Mouse (Mus musculus): ENCODE measurements around the gene Limk1.
A peak's percentile ranks its signal among the peaks of the same experiment; 100 is the strongest.
"Not testable (repeated sequence)": the region's sequence is repeated elsewhere in the genome, so short reads cannot be mapped to it uniquely, and the experiment has no call there.

The Limk1 gene

DNA sequence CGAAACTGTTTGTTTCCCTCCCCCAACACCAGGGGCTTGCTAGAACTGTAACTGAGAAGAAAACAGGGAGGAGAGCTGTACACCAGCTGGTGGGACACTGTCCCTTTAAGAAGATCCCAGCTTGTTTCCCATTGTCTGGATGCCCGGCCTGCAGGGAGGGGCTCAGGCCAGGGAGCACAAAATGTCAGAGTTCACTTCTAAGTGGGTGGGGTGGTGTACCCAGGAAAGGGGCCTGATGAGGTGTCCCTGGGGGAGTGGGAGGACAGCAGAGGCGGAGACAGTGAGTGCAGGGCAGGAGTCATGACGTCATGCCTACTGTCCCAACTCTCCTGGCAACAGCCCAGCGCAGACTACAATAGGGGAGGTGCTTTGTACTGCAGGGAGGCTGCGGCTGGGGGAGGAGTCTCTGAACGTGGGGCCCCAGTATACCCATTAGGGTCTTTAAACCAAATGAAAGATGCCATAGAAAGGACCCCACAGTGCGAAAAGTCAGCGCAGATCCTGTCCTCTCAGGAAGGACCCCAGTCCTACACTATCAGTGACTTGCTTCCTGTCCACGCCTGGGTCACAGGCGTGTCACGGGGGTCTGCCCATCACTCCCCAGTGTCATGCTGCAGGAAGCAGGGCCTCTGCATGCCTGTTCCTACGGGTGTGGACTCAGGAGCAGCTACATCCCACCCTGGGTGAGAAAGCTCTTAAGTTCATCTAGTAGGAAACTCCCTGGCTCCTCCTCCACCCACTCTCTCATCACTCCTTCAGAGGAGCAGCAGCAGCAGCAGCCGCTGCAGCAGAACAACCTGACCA is 12.2 kb downstream of the Limk1 start:
- peak; percentile 88 for DNase-seq

- DNase-seq: no peak
Observed at GRCm38 (mm10) chr5:134674977-134675376, 13.4 kb downstream of the Limk1 start.

DNA sequence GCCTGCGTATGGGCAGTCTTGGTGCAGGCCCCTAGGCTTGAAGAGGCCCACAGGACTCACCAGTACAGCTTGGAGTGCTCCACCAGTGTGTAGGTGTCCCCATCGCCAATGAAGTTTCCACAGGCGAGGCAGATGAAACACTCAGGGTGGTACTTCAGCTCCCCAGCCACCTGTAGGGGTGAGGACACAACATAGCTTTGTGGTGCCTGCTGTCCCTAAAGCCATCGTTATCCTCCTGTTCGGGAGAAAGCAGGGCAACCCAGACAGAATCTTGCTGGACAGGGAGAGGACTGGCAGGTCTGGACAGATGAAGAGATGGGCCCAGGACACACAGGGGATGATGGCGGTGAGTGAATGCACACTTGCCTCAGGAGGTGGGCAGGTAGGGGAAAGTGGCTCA is 15.8 kb downstream of the Limk1 start:
- DNase-seq: no peak

- DNase-seq: no peak
Observed at GRCm38 (mm10) chr5:134672198-134672516, 16.2 kb downstream of the Limk1 start.

GRCm38 (mm10) chr5:134671335-134672197 is 16.8 kb downstream of the Limk1 start:
- DNase-seq: peak; percentile 14

DNA sequence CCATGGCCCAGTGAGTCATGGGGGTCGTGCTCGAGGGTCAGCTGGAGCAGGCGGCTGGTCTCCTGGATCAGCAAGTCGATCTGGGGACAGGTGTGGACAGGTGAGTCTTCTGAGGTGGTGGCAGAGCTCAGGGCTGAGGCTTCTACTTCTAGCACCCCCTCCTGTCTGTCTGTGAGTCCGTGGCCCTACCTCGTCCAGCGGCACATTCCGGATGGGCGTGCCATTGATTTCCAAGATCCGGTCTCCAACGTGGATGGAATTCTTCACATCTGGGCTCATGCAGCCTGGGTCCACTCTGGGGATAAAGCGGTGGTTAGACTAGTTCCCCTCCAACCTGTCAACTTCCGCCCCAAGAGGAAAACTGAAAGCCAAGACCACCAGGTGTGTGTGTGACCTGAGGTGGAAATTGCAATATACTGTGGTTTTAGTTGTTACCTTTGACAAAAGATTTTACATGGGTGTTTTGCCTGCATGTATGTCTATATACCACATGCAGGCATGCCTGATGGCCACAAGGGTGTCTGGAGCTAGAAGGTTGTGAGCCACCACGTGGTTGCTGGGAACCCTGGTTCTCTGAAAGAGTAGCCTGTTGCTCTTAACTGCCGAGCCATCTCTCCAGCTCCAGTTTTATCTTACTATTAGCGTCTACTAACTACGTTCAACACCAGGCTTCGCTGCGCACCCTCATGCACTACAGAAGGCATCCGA is 19.2 kb downstream of the Limk1 start:
- no peak for DNase-seq

- peak; percentile 71 for DNase-seq
Observed at GRCm38 (mm10) chr5:134668495-134668894, 19.9 kb downstream of the Limk1 start.

GRCm38 (mm10) chr5:134656708-134657107 is 31.7 kb downstream of the Limk1 start:
- DNase-seq: no peak

- no peak for DNase-seq
Observed at GRCm38 (mm10) chr5:134652015-134652414, 36.4 kb downstream of the Limk1 start.

DNA sequence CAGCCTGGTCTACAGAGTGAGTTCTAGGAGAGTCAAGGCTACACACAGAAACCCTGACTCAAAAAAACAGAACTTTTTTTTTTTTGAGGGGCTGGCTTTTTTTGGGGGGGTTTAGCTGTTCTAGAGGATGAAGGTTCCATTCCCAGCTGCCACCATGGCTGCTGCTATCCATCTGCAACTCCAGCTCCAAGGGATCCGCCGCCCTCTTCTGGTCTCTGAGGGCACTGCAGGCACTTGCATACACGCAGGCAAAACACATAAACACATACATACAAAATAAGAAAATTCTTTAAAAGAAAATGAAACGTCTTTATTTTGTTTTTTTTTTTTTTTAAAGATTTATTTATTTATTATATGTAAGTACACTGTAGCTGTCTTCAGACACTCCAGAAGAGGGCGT is 37.5 kb downstream of the Limk1 start:
- peak; percentile 29 for DNase-seq

- not testable (repeated sequence) for DNase-seq
Observed at GRCm38 (mm10) chr5:134648976-134649375, 39.4 kb downstream of the Limk1 start.

DNA sequence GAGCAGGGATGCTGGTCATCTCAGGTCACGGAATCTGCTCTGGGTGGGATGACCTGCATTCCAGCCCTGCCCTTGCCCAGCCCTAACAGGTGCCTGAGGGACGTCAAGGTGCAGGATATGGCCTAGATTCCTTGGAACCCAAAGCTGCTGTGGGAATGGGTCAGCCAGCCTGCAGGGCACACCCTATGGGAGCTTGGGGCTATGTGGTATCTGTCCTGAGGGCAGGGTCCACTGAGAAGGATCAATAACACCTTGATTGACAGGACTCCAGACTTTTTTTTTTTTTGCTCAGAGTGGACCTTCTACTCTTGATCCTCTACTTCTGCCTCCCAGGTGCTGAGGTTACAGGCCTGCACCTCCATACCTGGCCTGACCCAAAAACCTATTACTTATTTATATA is 41.0 kb downstream of the Limk1 start:
- no peak for DNase-seq

- DNase-seq: no peak
Observed at GRCm38 (mm10) chr5:134646461-134646860, 41.9 kb downstream of the Limk1 start.

DNA sequence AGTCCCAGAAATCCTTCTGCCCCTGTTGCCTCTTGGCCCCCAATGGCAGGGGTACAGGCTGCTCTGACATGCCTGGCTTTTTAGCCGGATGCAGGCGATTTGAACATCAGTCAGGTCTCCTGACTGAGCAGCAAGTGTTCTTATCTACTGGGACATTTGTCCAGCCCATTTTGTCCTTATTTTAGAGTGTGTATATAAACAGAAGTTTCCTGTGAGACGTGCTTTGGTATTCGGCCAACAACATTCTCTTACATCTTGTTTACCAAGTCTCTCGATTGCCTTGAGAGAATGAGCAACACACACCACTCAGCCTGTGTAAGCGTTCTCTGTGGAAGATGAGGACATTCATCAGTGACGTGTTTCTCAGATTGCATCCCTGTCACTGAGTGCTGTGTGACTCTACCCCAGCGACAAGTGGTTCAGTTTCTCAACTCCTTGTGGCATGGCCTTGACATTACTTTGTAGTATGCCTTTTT is 43.7 kb downstream of the Limk1 start:
- DNase-seq: no peak

DNA sequence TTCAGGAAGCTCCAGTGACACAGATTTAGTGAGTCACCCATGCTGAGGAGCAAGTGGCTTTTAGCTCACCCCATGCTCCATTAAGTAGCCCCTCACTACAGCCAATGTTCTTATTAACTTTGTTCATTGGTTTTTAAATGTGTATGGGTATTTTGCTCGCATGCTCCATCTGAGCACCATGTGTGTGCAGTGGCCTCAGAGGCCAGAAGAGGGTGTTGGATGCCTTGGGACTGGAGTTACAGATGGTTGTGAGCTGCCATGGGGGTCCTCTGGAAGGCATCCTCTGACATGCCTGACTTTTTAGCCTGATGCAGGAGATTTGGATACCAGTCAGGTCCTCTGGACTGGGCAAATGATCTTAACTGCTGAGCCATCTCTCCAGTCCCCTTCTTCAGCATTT is 44.3 kb downstream of the Limk1 start:
- DNase-seq: no peak

DNA sequence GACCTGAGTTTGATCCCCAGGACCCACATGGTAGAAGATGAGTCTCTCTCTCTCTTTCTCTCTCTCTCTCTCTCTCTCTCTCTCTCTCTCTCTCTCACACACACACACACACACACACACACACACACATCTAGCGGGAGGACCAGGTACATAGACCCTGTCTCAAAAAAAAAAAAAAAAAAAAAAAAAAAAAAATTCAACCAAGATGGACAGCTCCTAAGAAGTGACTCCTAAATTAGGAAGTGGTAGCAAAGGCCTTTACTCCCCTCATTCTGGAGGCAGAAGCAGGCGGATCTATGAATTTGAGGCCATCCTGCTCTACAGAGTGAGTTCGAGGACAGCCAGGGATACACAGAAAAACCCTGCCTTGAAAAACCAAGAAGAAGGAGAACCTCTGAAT is 48.0 kb downstream of the Limk1 start:
- DNase-seq: no peak

DNA sequence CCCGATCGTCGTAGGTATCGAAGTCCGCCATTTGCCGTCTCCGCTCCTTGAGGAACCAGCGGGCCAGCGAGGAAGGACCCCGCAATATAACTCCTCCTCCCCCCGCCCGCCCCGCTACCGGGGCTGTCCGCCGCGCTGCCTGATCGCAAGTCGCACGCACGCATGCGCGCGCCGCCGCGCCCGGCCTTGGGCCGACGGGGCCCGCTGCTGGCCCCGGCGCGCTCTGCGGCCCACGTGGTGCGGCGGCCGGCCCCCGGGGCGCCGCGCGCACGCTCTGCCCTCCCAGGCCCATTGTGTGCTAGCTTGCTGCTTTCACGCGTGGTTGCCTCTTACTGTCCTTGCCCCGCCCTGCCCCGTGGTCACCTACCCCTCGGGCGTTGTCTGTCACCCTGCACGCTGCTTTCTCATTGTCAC is 49.1 kb downstream of the Limk1 start, which contains the start of gene Eif4h:
TSS of gene Eif4h (minus strand) at position 222 of the 414 bp plus-strand sequence.
- peak; percentile 99 for DNase-seq

- DNase-seq: no peak
Observed at GRCm38 (mm10) chr5:134638461-134639268, 49.7 kb downstream of the Limk1 start.

GRCm38 (mm10) chr5:134637820-134638367 is 50.5 kb downstream of the Limk1 start:
- no peak for DNase-seq

- DNase-seq: no peak
Observed at GRCm38 (mm10) chr5:134632841-134633240, 55.6 kb downstream of the Limk1 start.

DNA sequence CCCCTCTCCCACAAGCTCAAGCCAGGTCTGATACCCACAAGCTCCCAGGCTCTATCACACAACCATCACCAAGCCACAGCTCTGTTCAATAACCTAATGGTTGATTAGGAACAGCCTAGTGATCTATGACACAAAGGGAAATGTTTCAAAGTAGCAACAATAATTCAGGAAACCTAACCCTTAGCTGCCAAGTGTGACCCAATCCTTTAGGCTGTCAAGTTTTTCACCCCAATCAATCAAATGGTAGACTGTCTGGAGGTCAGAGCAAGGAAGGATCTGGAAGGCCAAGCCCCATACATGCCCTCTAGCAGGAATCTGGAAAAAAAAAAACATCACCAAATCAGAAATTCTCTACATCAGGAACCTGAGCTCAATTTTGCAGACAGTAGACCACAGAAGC is 57.6 kb downstream of the Limk1 start:
- DNase-seq: no peak

- no peak for DNase-seq
Observed at GRCm38 (mm10) chr5:134629508-134629907, 58.9 kb downstream of the Limk1 start.
